Mouse (Mus musculus) cerebellum, adult 9-11 months (tissue): ENCODE measurements around the gene Gm20605.
A peak's percentile ranks its signal among the peaks of the same experiment; 100 is the strongest.

Experiments
- DNase-seq: peaks from one replicate; pipeline ENCODE4 v3.0.0; 2022

Gene Gm20605

DNA sequence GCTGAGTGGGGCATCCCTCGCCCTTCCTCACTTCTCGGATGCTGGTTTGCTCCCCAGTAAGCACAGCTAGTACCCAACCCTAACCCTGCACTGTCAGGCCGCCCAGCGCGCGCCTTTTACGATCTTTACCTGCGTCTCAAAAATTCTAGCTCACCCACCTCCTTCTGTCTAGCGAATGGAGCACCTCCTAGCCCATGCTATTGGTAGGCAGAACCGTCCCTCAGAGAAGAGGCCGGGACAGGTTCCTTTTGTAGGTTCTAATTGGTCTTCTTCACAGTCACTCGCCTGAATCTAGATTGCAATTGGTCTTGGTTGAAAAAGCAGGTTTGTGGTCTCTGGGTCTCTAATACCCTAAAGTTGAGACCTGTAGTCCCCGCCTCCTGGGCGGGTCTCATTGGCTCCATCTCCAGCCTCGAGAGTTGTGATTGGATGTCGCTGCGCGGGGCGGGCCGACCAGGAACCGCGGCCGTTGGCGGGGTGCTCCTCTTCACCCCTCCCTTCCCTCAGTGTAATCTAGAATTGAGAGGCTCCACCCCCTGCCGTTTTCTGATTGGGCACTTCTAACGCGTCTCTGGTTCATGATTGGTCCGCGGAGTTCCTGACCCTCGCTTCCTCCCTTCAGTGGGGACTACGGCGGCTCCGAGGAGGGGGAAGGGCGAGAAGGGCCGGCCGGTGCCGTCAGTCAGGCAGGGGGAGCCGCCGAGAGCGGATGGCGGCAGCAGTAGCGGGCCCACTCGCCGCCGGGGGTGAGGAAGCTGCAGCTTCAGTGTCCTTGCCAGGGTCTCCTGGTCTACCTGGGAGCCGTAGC is at the start of gene Gm20605, which contains the start of the genes Fbxo24 and Lrch4:
TSS of gene Gm20605 (plus strand) at position 678 of the 808 bp plus-strand sequence.
TSS of gene Fbxo24 (minus strand) at position 505 of the 808 bp plus-strand sequence.
TSS of gene Lrch4 (plus strand) at position 624 of the 808 bp plus-strand sequence.
- peak; percentile 100 for DNase-seq

DNA sequence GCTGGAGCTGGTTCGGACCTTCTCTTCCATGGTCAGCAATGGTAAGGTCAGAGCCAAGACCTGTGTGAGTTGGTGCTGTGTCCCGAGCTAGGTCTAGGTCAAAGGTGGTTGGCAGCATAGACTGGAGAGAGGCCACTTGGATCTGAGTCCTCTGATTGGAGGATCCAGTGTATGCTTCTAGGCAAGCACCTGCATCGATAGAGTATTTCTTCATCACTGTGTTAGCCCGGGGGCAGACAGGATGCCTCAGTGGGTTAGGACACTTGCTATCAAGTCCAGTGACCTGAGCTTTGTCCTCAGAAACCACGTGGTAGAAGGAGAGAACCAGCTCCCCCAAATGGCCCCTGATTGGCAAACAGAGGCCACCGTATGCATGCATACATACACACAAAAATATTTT is 48.7 kb upstream of the Gm20605 start:
- no peak for DNase-seq

DNA sequence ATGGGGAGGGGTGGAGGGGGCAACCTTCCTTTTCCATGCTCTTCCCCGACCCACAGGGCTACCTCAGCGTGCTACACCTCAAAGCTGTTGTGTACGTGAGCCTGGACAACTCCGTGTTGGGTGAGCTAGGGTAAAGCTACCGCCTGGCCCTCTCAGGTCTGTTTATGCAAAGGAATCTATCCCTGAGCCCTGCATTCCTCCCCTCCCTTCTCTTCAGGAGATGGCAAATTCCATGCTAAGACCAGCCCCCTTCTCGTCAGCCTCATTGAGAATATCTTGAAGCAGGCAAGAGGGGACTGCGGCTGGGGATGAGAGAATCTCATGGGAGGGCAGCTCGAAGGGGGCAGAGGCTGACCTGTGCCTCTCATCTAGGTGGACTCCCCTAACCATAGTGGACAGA is 46.3 kb upstream of the Gm20605 start:
- no peak for DNase-seq

DNA sequence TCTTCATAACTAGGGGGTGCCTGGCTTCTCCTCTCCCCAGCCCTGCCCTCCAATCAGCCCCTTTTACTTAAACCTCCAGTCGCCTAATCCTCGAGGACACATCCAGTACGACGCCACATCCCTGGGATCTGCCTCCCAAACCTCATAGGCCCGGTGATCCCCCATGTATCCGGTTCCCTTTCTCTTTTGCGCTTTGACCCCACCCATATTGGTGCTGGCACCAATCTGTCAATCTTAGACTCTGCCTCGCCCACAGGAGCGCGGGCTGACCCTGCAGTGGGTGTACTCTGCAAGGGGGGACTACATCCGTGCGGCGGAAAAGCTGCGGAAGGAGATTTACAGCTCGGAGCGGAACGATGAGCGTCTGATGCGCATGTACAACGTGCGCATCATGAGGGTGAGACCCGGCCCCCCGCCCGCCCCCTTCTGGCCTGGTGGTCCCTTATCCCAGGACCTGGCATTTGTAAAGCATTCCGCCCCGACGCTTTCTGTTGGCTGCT is 45.3 kb upstream of the Gm20605 start:
- no peak for DNase-seq

DNA sequence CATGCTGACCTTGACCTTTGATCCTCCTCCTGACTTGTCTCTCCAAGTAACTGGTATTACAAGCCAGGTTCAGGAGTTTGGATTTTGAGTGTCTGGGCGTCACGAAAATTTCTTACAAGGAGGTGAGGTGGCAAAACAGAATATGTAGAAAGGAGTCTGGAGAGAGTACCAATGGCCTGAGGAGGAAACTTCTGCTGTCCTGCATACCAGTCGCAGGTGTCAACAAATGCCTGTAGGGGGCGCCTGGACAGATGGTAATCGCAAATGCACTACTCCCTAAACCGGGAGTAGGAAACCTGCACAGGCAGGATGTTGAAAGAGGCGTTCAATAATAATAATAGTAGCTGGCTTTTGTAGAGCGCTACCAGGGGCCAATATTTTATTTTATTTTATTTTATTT is 44.0 kb upstream of the Gm20605 start:
- peak; percentile 76 for DNase-seq

DNA sequence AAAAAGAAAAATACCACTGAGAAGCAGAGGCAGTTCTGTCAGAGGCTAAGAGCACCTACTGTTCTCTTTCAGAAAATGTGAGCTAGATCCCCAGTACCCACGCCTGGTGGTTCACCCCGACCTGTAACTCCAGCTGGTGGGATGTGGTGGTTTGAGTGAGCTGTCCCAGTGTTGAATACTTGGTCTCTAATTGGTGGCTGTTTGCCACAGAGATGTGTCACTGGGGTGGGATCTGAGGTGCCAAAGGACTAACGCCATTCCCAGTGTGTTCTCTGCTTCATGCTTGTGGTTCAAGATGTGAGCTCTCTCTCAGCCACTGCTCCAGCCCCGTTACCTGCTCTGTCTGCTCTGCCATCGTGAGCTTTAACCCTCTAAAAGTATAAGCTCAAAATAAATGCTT is 38.5 kb upstream of the Gm20605 start:
- no peak for DNase-seq

DNA sequence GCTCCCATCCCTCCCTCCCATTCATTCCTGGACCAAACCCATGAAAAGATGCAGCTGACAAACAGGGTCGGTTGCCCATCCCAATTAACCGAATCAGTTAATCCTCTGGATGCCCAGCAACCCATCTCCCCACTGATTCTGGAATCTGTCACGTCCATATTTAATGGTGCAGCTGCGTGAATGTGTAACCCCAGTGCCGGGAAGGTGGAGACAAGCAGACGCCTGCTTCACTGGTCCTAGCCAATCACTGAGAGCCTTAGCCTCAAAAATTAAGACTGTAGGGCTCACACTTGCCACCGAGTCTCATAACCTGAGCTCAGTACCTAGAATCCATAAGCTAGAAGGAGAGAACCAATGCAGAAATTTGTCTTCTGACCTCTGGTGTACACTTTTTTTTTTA is 33.1 kb upstream of the Gm20605 start:
- no peak for DNase-seq

DNA sequence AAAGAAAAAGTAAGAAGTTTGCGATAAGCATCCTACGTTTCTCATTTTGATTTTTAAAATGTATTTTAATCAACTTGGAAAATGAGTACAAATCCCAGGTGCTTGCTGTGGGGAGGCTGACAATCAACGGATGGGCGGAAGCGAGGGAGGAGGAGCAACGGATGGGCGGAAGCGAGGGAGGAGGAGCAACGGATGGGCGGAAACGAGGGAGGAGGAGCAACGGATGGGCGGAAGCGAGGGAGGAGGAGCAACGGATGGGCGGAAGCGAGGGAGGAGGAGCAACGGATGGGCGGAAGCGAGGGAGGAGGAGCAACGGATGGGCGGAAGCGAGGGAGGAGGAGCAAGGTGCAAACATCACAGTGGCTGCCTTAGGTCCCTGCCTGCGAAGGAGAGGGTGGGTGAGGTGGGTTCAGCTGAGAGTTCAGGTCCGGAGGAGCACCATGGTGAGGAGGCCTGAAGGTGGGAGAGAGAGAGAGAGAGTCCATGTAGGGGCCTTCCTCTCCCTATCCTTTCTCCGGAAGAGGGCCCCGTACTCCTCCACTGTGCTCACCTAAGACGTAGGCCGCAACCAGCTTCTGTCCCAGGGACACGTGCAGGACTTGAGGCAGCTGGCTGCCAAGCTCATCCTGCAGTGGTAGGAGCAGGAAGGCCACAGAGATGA is 32.2 kb upstream of the Gm20605 start:
- DNase-seq: no peak

DNA sequence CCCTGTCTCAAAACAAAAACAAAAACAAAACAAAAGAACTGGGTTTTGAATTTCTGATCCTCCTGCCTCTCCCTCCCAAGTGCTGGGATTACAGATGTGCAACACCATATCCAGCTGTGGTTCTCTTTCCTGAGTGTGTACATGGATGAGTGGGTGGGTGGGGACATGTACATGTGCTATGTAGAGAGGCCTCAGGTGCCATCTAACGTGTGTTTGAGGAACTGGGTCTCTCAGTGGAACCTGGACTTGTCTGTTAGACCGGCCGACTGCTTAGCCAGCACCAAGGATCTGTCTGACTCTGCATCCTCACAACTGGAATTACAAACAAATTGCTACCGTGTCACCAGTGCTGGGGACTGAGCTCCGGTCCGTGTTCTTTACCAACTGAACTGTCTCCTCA is 31.4 kb upstream of the Gm20605 start:
- DNase-seq: no peak

DNA sequence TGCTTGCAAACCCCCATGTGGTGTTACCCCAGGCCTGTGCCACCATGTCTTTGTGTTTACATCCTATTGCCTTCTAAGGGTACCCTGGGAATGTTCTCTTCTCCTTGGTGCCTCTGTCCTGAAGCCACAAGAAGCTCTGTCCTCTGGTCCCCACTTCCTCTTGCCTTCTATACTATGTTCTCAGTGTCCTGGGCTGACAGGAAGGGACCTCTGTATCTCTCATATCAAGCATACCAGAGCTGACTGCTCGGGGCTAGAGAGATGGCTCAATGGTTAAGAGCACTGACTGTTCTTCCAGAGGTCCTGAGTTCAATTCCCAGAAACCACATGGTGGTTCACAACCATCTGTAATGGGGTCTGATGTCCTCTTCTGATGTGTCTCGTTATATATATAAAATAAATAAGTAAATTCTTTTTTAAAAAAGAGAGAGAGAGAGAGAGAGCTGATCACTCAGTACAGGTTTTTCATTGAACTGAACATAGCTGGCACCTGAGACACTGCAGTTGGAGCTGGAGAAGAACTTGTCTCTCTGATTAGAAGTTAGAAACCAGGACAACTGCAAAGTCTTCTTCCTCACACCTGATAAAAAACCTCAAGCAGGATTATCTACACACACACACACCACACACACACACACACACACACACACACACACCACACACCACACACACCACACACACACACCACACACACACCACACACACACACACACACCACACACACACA is 30.7 kb upstream of the Gm20605 start:
- no peak for DNase-seq

DNA sequence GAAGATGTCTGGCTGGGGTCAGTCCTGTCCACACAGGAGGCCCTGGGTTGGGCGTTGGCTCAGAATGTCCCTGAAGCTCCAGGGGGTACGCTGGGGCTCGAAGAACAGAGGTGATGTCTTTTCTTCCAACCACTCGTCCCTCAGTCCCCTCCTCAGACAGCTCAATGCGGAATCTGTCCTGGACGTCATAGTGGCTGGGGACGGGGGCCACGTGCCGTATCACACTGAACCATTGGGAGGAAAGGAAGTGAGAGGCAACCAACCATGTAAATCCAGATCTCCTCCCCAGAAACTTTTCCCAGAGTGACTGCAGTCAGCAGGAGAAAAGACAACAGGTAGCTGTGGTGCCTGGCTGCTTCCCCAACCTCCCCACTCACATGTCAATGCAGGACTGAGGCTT is 29.4 kb upstream of the Gm20605 start:
- DNase-seq: peak; percentile 52

DNA sequence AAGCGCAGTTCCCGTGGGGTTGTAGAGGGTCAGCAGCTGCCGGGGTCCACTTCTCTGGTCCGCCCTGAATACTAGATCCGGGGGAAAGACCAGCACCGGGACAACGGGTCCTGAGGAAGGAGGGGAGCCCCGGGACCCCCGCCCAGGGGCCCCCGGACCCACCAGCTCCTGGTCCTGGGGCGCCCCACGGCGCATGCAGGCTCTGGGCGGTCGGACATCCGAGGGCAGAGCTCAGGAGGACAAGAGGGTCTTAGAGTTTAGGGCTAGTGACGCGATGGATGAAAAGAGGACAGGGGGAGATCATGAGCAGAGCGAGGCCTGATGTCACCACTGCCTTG is 28.7 kb upstream of the Gm20605 start:
- no peak for DNase-seq

DNA sequence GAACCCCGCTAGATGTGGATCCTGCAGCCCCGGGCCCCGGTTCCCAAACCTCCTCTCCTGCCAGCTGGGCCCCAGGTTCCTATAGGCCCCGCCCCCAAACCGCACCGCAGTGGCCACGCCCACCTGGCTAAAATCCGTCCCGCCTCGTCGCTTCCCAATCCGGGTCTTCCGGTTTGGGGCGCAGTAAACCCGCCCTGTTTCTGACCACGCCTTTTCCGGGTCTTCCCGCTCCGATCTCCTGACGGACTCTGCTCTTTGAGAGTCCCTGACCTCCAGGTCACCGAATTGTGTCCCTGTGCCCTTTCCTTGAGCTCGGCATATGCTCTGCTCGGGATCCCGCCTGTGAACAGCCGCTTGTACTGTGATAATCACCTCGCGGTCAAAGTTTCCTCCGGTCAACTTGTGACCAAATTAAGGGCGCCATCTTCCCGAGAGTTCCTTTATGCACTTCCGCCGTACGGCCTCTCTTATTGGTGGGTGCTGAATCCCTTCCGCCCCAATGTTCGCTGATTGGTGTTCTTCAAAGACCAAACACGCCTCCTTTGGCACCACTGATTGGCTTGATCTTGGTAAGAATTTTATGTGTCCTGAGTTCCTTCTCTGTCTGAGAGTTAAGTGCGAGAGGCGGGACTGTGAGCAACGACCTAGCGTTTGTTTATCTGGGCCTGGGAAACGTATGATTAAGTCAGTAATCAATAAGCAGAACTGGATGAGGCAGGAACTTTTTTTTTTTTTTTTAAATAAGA is 28.2 kb upstream of the Gm20605 start, which contains the start of gene Mospd3:
TSS of gene Mospd3 (minus strand) at position 440 of the 746 bp plus-strand sequence.
- peak; percentile 96 for DNase-seq

DNA sequence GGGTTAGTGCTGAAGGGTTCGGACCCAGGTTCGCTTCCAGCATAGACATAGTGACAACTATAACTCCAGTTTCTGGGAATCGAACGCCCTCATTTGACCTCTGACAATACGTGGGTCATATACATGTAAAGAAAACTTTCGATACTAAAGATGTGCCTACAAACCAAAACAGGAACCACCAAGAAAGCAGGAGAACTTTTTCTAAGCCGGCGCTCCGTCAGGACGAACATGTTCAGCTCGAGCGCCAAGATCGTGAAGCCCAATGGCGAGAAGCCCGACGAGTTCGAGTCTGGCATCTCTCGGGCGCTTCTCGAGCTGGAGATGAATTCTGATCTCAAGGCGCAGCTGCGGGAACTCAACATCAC is 27.6 kb upstream of the Gm20605 start:
- no peak for DNase-seq

DNA sequence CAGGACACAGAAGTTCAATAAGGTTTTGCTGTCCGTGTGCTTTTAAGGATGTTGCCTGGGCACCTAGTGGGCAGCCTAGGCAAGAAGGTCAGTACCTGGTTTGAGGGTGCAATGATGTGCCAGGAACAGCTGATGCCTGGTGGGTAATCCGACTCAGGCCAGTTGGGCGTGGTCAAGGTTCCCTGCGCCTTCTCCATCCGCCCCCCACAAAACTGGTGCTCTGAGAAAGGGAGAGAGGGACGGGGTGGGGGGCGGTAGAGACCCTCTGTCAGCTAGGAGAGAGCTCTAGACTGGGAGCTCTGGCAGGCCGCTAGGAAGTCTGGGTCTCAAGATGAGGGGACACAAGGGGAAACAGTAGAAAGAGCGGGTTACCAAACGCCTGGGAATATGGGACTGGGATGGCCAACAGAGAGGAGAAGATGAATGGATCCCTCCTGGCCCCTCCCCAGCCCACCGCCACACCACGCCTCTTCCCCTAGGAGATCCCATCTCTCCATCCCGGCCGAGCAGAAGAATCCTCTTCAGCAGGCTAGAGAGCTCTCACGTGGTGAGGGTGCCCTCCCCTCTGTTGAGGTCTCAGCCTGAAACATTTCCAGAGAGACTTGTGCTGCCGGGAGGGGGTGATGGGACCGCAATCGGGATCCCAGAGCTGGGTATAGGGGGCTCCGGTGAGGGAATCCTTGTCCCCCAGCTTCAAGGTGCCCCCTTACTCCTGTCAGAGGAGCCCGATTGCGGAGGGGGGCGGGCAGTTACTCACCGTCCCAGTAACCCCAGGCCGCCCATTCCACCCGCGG is 20.9 kb upstream of the Gm20605 start:
- no peak for DNase-seq

DNA sequence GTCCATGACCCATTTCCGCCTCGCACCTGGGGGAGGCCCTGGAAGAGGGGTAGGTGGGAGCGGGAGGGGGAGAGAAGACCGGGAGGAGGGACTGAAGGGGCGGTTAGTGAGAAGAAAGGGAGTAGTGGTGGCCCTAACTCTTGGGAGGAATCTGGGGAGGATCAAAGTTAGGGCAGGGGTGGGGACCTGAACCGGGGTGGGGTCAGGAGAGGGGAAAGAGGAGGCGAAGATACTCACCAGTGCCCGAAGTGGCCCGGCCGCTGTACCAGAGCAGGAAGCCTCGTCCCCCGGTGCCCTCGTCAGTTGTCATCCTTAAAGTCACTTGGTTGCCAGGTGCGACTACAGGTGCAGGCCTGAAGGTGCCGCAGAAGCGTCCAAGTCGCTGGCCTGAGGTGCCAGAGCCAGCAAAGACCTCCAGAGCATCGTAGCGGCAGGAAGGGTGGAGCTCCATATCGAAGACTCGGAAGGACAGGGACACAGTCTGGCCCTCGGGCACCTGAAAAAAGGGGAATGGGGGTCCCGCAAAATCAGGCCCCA is 20.3 kb upstream of the Gm20605 start:
- no peak for DNase-seq

DNA sequence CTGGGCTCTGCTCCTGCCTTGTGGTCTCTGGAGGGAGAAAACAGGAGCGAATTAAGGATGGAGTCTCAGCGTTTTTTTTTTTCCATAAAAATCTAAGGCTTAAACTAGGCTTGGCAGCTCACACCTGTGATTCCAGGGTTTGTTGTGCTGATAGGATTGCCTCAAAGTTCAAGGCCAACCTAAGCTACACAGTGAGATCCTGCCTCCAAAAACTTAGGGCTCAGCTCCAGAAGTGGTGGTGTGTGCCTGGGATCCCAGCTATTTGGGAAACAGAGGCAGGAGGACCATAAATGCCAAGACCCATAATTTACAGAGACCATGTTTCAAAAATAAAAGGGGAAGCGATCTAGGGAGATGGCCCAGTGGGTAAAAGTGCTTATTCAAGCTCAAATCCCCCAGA is 19.7 kb upstream of the Gm20605 start:
- no peak for DNase-seq

DNA sequence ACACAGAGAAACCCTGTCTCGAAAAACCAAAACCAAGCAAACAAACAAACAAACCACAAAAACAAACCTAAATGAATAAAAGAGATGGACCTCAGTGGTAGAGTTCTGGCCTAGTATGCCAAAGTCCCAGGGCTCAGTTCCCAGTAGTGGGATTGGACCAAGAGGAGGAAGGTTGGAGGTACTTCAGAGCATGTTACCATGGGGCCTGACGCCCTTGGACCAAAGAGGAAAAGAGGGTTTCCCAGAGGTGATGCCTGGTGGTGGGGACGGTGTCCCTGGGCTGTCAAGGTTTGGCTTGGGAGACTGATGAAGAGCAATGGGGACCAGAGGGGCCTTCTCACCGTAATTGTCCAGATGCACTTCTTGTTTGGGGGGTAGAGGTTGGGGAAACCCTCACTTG is 18.9 kb upstream of the Gm20605 start:
- DNase-seq: no peak

DNA sequence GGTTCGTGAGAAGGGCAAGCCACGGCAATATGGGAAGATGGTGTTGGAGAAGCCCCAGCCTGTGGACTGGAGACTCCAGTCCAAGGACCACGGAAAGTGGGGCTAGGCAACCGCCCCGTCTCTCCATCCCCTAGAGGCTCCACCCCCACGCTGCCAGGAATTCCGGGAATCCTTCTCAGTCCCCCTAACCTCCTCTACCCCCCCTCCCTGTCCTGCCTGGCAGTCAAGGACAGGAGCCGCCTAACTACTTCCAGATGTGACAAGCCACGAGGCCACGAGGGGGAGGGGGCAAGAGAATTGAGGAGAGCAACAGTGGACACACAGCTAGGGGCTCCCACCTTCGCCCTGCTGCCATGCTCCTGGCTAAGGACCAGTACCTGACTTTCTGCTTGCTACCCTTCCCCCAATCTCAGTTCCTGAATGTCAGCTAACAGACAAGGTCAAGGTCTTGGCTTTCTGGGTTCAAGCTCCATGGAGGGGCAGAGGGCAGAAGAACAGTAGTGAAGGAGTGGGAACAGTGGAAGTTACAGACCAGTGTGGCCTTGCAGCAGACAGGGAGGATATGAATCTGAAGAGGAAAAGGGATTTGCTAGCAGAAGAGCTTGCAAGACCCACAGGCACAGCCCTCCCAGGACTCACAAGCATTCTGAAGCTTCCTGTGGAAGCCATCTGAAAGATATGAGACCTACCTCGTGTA is 18.3 kb upstream of the Gm20605 start:
- DNase-seq: no peak

DNA sequence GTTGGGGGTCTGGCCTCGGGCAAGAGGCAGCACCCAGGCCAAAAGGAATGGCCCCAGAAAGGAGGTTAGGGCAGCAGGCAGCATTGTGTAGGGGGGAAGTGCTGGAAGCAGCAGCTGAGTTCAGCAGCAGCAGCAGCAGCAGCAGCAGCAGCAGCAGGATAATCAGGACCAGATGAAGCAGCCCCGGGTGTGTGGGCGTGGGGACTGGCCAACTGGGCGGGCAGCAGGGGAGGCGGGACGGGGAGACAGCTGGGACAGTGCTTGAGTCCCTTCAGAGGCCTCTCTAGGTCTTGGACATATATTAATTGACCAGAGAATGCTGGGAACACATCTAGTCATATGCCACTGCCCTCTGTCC is 17.8 kb upstream of the Gm20605 start:
- DNase-seq: no peak

DNA sequence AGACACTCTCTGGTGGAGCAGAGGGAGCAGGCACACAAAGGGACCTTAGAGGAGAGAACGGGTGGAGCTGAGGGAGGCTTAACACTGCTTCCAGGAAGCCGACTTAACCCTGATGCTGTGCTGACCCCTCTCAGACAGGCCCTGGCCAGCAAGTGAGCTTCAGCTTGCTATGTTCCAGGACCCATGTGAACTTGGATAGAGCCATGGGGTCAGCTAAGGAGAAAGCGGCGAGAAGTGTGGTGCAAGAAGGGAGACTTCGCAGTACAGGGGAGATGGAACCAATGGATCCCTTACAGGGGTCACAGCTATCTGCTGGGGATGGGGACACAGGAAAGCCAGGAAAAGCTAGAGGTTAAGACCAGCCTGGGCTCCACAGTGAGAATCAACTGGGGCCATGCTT is 15.9 kb upstream of the Gm20605 start:
- DNase-seq: no peak
